Mouse (Mus musculus): ENCODE results near the gene Ankrd13a.

Ankrd13a gene

DNA sequence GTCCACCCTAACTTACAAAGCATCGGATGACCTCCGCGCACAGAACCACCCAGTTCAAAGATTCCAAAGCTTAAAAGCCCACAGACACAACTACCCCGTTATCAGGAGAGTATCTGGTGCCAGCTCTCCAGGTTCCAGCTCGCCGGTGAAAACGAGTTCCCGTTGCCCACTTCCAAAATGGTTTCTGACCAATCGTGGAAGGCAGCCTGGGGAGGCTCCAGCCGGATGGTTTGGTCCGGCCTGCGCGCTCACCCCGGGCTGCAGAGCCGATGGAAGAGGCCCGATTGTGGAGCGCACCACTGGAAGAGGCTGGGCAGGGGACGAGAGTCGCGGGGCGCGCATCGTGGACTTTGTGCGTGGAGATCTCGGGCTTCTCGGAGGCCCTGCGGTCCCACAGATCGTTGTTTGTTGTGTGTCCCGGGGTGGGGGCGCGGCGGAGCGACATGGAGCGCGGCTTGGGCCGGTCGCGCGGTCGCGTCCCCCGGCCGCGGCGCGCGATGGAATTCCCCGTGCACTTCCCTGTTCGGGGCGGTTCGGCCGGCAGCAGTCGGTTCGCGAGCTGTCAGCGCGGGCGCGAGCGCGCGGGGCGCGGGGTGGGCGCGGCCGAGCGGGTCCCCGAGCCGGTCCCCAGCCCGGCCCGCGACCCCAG is at the start of gene Ankrd13a:
Gene Ankrd13a, plus strand, starts transcription at position 275 of the 649 bp plus-strand sequence.
- DNase-seq (ENCODE audit: low spot score) = peak; percentile 87

DNA sequence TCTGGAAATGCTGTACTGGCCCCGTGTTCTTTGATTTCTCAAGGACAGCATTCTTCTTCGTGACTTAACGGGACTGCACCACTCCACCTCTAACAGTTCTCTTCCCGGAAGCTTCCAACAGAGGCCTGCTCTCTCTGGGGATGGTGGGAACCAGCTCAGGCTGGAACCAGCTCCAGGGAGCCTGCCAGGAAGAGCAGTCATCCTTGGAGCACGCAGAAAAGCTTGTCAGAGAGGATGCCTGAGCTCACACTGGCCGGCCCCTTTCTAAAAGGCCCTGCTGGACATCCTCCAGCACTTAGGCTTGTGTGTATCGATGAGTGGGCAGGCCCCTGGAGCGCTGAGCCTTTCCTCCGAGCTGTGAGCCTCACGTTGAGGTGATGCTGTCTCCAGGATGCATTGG is 46.3 kb upstream of the Ankrd13a start:
- DNase-seq (ENCODE audit: low spot score) = no peak

DNA sequence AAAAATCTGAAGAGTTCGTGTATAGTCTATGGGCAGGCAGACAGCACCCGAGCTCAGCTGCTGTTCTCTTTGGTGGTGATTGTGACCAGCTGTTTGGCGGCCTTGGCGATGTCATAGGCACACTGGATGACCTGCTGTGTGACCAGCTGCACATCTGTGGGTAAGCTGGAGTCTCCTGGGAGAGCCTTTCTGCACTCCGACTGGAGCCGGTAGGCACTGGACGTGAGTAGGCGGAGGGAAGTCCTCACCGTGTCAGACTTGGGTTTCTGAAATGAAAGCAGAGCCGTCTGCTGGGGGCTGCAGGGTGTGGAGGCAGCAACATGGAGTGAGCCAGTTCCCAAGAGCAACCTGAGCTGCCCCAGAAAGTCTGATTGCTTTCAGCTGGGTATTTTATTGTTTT is 44.3 kb upstream of the Ankrd13a start:
- no peak for DNase-seq (ENCODE audit: low spot score)

- DNase-seq (ENCODE audit: low spot score) = no peak
Observed at GRCm38 (mm10) chr5:114731498-114731897, 43.0 kb upstream of the Ankrd13a start.

DNA sequence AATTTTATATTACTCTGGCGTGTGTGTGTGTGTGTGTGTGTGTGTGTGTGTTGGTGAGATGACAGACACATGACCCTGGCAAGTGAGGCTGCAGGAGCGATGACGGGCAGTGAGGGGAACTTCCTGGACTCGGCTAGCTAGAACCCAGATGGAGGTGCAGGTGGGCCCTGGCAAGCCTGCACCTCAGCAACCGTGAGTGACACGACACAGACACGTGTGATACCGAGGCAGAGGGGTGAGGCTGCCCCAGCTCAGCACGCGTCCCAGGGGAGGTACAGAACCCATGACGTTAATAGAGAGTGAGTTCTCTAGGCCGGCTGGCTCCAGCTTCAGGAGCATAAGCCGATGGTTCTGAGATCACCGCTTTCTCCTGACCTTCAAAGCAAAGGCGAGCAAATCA is 42.5 kb upstream of the Ankrd13a start:
- DNase-seq (ENCODE audit: low spot score) = no peak

DNA sequence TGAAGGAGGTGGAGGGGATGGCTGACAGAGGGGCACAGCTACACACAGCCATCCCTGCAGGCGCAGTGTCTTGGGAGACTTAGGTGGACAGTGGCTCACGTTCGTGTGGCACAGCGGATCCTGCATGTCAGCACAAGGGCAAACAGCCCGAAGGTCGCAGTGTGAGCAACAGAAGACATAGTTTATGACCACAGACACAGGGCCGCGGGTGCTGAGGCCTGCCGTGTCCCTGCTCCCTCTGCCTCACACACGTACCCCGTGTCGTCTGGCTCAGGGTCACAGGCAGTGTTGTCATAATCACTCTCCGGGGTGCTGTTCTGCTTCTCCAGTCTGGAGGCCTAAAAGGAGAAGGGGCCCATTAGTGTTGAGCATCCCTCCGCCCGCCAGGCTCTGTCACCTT is 40.9 kb upstream of the Ankrd13a start:
- DNase-seq (ENCODE audit: low spot score) = no peak

- DNase-seq (ENCODE audit: low spot score) = no peak
Observed at GRCm38 (mm10) chr5:114737090-114737887, 37.2 kb upstream of the Ankrd13a start.

DNA sequence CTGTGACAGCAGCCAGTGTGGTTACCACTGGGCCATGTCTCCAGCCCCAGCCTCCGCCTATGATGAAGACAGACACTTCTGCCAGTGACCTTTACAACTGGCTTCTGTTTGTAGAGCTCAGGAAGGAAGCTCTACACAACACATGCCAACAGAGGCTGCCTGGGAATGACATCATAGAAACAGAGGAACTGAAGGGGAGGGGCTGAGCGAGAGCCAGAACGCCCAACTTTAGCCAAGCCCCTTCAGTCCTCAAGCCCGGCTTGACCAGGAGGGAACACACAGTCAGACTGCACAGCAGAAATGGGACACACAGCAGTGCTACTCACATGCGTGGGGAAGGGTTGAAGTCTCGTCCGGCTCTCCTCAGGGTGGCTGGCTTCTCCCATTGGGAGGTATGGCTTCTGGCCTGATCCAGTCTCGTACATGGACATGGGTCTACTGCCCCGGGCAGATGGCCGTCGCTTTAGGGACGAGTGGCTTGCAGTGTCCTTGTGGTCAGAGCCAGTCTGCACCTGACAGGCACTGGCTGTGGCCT is 35.7 kb upstream of the Ankrd13a start:
- no peak for DNase-seq (ENCODE audit: low spot score)

- DNase-seq (ENCODE audit: low spot score) = no peak
Observed at GRCm38 (mm10) chr5:114740595-114740994, 33.9 kb upstream of the Ankrd13a start.

- DNase-seq (ENCODE audit: low spot score) = no peak
Observed at GRCm38 (mm10) chr5:114742572-114742971, 31.9 kb upstream of the Ankrd13a start.

GRCm38 (mm10) chr5:114742998-114743696 is 31.3 kb upstream of the Ankrd13a start:
- DNase-seq (ENCODE audit: low spot score) = no peak

DNA sequence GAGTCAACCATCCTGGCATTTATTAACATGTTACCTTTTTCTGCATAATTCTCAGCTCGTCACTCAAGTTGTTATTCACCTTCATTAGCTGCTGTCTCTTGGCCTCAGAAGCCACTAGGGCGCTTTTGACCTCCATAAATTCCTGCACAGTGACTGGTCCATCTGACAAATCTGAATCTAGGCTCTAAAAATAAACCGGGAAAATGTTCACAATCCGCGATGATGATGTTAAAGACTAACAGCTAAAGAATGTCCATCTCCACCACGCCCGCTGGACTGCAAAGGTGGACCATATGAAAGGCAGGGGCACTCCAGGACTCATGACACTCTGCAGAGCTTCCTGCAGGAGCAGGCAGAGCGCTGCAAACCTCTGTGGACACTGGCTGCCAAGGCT is 30.8 kb upstream of the Ankrd13a start:
- DNase-seq (ENCODE audit: low spot score) = no peak

DNA sequence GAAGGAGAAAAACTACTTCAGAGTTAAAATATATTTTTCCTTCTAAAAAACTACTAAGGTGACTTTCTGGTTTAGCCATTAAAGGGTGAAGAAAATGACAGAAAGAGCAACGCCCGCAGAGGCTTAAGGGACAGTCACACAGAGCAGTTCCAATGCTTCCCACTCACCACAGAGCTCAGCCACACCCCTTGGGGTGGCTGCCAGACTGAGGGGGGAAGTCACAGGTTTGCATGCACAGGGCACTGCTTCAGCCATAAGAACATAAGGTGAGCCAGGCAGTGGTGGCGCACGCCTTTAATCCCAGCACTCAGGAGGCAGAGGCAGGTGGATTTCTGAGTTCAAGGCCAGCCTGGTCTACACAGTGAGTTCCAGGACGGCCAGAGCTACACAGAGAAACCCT is 28.9 kb upstream of the Ankrd13a start:
- no peak for DNase-seq (ENCODE audit: low spot score)

DNA sequence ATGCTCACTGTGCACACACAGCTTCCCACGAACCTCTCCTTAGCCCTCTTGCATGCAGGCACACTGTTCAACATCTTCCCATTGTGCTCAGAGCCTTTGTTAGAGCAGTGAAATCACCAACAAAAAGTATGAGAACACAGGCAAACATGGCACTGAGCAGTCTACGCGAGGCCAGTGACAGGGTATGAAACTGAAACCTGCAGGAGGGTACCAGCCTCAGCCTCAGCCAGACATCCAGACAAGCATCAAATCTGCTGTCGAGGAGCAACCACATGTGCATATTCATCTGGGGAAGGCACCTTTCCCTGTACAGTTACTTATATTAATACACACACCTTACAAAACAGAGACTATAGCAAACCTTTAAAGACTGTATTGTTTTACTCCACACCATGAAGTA is 27.6 kb upstream of the Ankrd13a start:
- no peak for DNase-seq (ENCODE audit: low spot score)

GRCm38 (mm10) chr5:114747521-114747920 is 27.0 kb upstream of the Ankrd13a start:
- no peak for DNase-seq (ENCODE audit: low spot score)

DNA sequence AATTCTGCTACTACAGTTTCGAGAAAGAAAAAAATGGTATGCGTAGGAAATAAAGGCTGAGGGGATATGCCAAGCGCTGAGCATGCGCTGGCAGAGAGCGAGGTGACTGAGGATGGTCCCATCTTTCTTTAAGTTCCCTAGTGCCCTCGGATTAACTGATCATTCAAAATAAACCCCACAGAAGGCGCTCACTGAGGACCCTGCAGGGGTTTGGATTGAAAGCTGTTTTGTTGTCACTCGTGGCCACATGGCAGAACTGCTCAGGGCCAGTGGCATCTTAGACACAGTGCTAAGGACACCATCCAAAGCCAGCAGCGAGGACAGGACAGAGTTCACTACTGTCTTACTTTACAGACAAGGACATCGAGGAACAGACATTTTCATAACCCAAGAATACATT is 24.2 kb upstream of the Ankrd13a start:
- DNase-seq (ENCODE audit: low spot score) = no peak

DNA sequence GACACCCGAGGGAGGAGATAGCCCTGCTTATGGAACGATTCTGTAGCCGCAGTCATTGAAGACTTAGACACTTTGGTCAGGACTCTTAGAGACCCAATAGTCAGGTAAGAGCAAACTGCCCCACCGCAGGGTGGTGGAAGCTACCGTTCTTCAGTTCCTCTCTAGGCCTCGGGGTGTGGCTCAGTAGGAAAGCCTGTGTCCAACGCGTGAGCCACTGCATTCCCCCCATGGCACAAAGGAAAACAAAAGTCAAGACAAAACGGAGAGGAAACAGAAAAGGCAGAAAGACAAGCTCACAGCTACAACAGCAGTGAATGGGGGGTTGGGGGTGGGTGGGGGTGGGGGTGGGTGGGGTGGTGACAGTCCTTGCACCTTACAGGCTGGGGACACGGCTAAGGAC is 22.1 kb upstream of the Ankrd13a start:
- DNase-seq (ENCODE audit: low spot score) = no peak

- DNase-seq (ENCODE audit: low spot score) = no peak
Observed at GRCm38 (mm10) chr5:114753384-114753783, 21.1 kb upstream of the Ankrd13a start.

DNA sequence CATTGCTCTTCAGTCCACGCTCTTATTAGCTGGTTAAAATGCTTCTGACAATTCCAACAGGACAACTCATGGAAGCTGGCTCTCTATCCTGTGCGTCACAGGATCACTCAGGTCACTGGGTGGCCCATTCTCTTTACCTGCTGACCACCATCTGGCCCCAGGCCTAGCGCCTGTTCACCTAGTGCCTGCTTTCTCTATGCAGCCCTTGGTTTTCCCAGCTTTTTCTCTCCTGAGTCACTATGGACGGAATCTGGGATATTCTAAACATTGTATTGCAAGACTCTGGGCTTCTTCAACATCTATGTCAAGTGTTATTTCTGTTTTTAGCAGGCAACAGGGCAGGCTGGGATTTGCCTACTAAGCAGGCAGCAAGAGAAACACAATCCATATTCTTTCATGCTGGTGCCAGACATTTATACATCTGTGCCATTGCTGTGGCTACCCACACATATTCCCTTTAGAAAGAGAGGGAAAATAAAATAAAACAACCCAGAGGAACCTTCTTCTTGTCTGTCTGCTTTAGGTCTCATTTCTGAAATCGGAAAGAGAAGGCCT is 14.9 kb upstream of the Ankrd13a start:
- no peak for DNase-seq (ENCODE audit: low spot score)

- no peak for DNase-seq (ENCODE audit: low spot score)
Observed at GRCm38 (mm10) chr5:114761980-114762379, 12.5 kb upstream of the Ankrd13a start.

GRCm38 (mm10) chr5:114764812-114765735 is 9.4 kb upstream of the Ankrd13a start:
- DNase-seq (ENCODE audit: low spot score) = no peak

Measured in left cerebral cortex, adult 11 months (tissue).